Mouse (Mus musculus): ENCODE results near the gene Fcer1g. TPM values are rescaled to one million over a fixed set of nuclear protein-coding genes. Genes with fewer than 3 reads are reported as not detected.

Fcer1g gene
- 70.9 and 83.6 TPM in 2 replicates for polyA plus RNA-seq (2014; fragmentation: Nextera tagmentation; extraction: Ambion mirVana)

DNA sequence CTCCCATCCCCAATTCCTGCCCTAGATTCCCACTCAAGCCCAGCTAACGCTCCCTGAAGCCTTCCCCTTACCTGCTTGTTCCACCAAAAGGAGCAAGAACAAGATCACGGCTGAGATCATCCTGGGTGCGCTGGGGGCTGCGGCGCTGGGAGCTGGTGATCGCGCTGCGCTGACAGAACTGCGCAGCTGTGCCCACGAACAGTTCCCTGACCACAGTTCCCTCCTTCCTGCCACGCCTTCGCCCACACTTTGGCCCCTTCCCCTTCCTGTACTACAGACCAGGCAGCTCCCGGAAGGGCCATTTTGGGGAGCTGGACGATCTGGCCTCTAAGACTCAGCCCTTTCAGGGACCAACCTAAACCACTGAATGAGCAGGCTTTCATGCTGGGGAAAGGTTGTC is at the start of gene Fcer1g:
TSS of gene Fcer1g (minus strand) at position 240 of the 400 bp plus-strand sequence.
- no peak within 1 kb of the TSS; the same call in 1 of the 2 replicates for H3K9ac ChIP-seq (ENCODE audit: low read depth, low read length)
- peak within 1 kb of the TSS; percentile 12 for H3K4me2 ChIP-seq
- peak within 1 kb of the TSS; percentile 32 for H3K4me3 ChIP-seq (ENCODE audit: low read depth, low read length)
- peaks cover 42% of the 10 kb centered on the region for H3K36me3 ChIP-seq (ENCODE audit: control insufficient read depth, insufficient read depth, low read length)
- whole genome bisulfite sequencing: 50% methylated on average over 14 of the region's 14 CpGs
- H3K9me3 ChIP-seq (ENCODE audit: control insufficient read depth, low read length): no peaks in the 10 kb centered on the region
- H3K27me3 ChIP-seq (replicated peaks; ENCODE audit: control insufficient read depth, insufficient read depth, low read length): no peaks in the 10 kb centered on the region
- H3K4me1 ChIP-seq (replicated peaks; ENCODE audit: control insufficient read depth, insufficient read depth, low read length): peaks cover 32% of the 10 kb centered on the region
- H3K27ac ChIP-seq (ENCODE audit: low read depth, low read length): peak within 1 kb of the TSS; percentile 4; the same call in 1 of the 2 replicates
- ATAC-seq (replicated peaks; ENCODE audit: low FRiP score) (no peak), DNase-seq (ENCODE audit: low spot score) (no peak)

GRCm38 (mm10) chr1:171283188-171284160 is 49.3 kb upstream of the Fcer1g start:
- Histone ChIP-seq H3K27ac (ENCODE audit: low read depth, low read length) (no peak overlapping the region), H3K4me3 (ENCODE audit: low read depth, low read length) (no peak overlapping the region), H3K9ac (ENCODE audit: low read depth, low read length) (no peak overlapping the region), H3K9me3 (ENCODE audit: control insufficient read depth, low read length) (no peaks in the 10 kb centered on the region), H3K4me2 (no peak overlapping the region), H3K36me3 (ENCODE audit: control insufficient read depth, insufficient read depth, low read length) (peaks cover 18% of the 10 kb centered on the region), H3K4me1 (replicated peaks; ENCODE audit: control insufficient read depth, insufficient read depth, low read length) (peaks cover 18% of the 10 kb centered on the region), H3K27me3 (replicated peaks; ENCODE audit: control insufficient read depth, insufficient read depth, low read length) (no peaks in the 10 kb centered on the region)
- ATAC-seq (replicated peaks; ENCODE audit: low FRiP score): no peak
- DNase-seq (ENCODE audit: low spot score): no peak
- WGBS: 87% methylated on average over 18 of the region's 18 CpGs

- DNase-seq (ENCODE audit: low spot score) (peak; percentile 30), ATAC-seq (replicated peaks; ENCODE audit: low FRiP score) (no peak)
- peak overlapping the region; percentile 99 for H3K27ac ChIP-seq (ENCODE audit: low read depth, low read length)
- peak overlapping the region; percentile 69 for H3K4me2 ChIP-seq
- WGBS: 72% methylated on average over 18 of the region's 18 CpGs
- no peaks in the 10 kb centered on the region for H3K9me3 ChIP-seq (ENCODE audit: control insufficient read depth, low read length)
- peaks cover 30% of the 10 kb centered on the region for H3K36me3 ChIP-seq (ENCODE audit: control insufficient read depth, insufficient read depth, low read length)
- peaks cover 14% of the 10 kb centered on the region for H3K4me1 ChIP-seq (replicated peaks; ENCODE audit: control insufficient read depth, insufficient read depth, low read length)
- peak overlapping the region; percentile 93 for H3K9ac ChIP-seq (ENCODE audit: low read depth, low read length)
- H3K4me3 ChIP-seq (ENCODE audit: low read depth, low read length): peak overlapping the region; percentile 76
- H3K27me3 ChIP-seq (replicated peaks; ENCODE audit: control insufficient read depth, insufficient read depth, low read length): no peaks in the 10 kb centered on the region
These were observed 48.1 kb upstream of the Fcer1g start for GRCm38 (mm10) chr1:171282086-171282805.

DNA sequence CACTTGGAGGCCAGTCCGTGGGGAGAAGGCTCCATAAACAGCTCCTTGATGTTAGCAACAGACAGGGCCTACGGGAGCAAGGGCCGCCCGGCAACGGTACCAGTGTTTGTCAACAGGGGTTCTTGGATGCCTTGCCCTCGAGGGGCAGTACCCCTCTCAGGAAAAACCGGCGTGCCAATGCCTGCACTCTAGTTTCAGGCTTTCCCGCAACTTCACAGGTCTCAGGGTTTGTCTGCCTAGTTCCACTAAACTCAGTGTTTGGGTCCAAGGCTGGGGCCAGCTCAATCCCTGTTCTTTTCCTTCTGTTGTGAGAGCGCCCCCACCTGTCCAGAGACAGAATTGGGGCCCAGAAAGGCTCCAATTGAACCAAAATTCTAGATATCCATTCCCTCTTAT is 47.4 kb upstream of the Fcer1g start:
- 2% methylated on average over 10 of the region's 10 CpGs for WGBS
- Histone ChIP-seq H3K9ac (ENCODE audit: low read depth, low read length) (peak overlapping the region; percentile 93), H3K4me1 (replicated peaks; ENCODE audit: control insufficient read depth, insufficient read depth, low read length) (peaks cover 8% of the 10 kb centered on the region), H3K27ac (ENCODE audit: low read depth, low read length) (peak overlapping the region; percentile 99), H3K4me3 (ENCODE audit: low read depth, low read length) (peak overlapping the region; percentile 76), H3K4me2 (peak overlapping the region; percentile 69), H3K9me3 (ENCODE audit: control insufficient read depth, low read length) (no peaks in the 10 kb centered on the region), H3K36me3 (ENCODE audit: control insufficient read depth, insufficient read depth, low read length) (peaks cover 36% of the 10 kb centered on the region), H3K27me3 (replicated peaks; ENCODE audit: control insufficient read depth, insufficient read depth, low read length) (no peaks in the 10 kb centered on the region)
- DNase-seq (ENCODE audit: low spot score) (peak; percentile 86), ATAC-seq (replicated peaks; ENCODE audit: low FRiP score) (peak; percentile 37)

- H3K27me3 ChIP-seq (replicated peaks; ENCODE audit: control insufficient read depth, insufficient read depth, low read length): no peaks in the 10 kb centered on the region
- DNase-seq (ENCODE audit: low spot score) (peak; percentile 89), ATAC-seq (replicated peaks; ENCODE audit: low FRiP score) (peak; percentile 96)
- peaks cover 35% of the 10 kb centered on the region for H3K36me3 ChIP-seq (ENCODE audit: control insufficient read depth, insufficient read depth, low read length)
- peak within 1 kb of the TSS; percentile 99 for H3K27ac ChIP-seq (ENCODE audit: low read depth, low read length)
- peak within 1 kb of the TSS; percentile 94 for H3K9ac ChIP-seq (ENCODE audit: low read depth, low read length)
- peaks cover 6% of the 10 kb centered on the region for H3K4me1 ChIP-seq (replicated peaks; ENCODE audit: control insufficient read depth, insufficient read depth, low read length)
- no peaks in the 10 kb centered on the region for H3K9me3 ChIP-seq (ENCODE audit: control insufficient read depth, low read length)
- peak within 1 kb of the TSS; percentile 76 for H3K4me3 ChIP-seq (ENCODE audit: low read depth, low read length)
- H3K4me2 ChIP-seq: peak within 1 kb of the TSS; percentile 69
- WGBS: under 1% methylated on average over 26 of the region's 26 CpGs
These were observed 46.9 kb upstream of the Fcer1g start, which contains the start of gene Ppox for GRCm38 (mm10) chr1:171280916-171281527. TSS of gene Ppox (minus strand) at chr1:171281186.

DNA sequence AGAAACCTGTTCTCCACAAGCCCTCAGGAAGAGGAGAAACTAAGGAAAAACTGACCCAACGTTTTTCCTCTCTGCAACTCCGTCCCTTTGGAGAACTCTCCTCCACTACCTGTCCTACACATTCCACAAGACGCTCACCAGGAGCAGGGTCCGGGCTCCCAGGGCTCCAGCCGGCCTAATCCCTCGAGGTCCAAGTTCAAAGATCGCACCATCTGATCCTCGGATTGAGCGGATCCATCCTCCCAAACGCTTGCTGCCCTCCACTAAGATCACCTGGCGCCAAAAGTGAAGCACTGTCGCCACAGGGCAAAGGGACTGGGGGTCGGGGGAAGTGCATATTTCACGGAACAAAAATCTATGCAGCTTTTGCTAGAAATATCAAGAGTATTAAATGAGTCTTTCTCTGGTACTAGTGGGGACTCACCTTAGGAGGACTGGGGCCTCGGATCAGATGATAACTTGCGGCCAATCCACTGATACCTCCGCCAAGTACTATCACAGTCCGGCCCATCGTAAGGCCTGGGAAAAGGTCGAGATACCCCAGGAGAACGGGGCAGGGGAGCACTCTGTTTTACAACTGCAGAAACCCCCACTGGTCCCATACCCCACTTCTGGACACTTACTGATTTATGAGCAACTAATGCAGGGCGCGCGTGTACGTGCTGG is 46.2 kb upstream of the Fcer1g start:
- Histone ChIP-seq H3K4me1 (replicated peaks; ENCODE audit: control insufficient read depth, insufficient read depth, low read length) (peaks cover 6% of the 10 kb centered on the region; the same call in 1 of the 2 replicates), H3K27me3 (replicated peaks; ENCODE audit: control insufficient read depth, insufficient read depth, low read length) (no peaks in the 10 kb centered on the region), H3K4me2 (peak overlapping the region; percentile 63), H3K4me3 (ENCODE audit: low read depth, low read length) (peak overlapping the region; percentile 76), H3K9ac (ENCODE audit: low read depth, low read length) (peak overlapping the region; percentile 94), H3K27ac (ENCODE audit: low read depth, low read length) (peak overlapping the region; percentile 99), H3K36me3 (ENCODE audit: control insufficient read depth, insufficient read depth, low read length) (peaks cover 35% of the 10 kb centered on the region), H3K9me3 (ENCODE audit: control insufficient read depth, low read length) (no peaks in the 10 kb centered on the region)
- peak; percentile 53 for ATAC-seq (replicated peaks; ENCODE audit: low FRiP score)
- no peak for DNase-seq (ENCODE audit: low spot score)
- WGBS: 1% methylated on average over 25 of the region's 25 CpGs

DNA sequence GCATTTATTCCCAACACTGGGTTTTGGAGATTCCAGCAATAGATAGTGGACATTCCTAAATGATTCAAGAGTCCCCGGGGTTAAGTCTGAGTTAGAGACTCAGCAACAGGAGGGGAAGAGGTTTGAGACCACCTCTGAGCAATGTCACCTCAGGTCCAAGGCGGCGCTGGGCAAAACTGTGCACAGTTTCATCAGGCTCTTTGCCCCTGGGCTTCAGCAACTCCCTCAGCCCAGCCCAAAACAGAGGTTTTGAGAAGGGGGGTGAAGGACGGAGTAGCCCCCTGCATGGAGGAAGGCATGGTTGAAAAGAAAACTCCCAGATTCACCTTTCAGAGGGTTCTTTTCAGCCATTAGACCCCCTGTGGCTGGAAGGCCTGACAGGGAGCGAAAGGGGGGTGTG is 45.6 kb upstream of the Fcer1g start:
- peak overlapping the region; percentile 94 for H3K9ac ChIP-seq (ENCODE audit: low read depth, low read length)
- peak overlapping the region; percentile 99 for H3K27ac ChIP-seq (ENCODE audit: low read depth, low read length)
- peak overlapping the region; percentile 63 for H3K4me2 ChIP-seq
- ATAC-seq (replicated peaks; ENCODE audit: low FRiP score) (no peak), DNase-seq (ENCODE audit: low spot score) (peak; percentile 29)
- no peaks in the 10 kb centered on the region for H3K27me3 ChIP-seq (replicated peaks; ENCODE audit: control insufficient read depth, insufficient read depth, low read length)
- H3K9me3 ChIP-seq (ENCODE audit: control insufficient read depth, low read length): no peaks in the 10 kb centered on the region
- peak overlapping the region; percentile 76 for H3K4me3 ChIP-seq (ENCODE audit: low read depth, low read length)
- H3K36me3 ChIP-seq (ENCODE audit: control insufficient read depth, insufficient read depth, low read length): peaks cover 36% of the 10 kb centered on the region
- 56% methylated on average over 5 of the region's 5 CpGs for WGBS
- peaks cover 6% of the 10 kb centered on the region; the same call in 1 of the 2 replicates for H3K4me1 ChIP-seq (replicated peaks; ENCODE audit: control insufficient read depth, insufficient read depth, low read length)

Measured in liver, embryonic 11.5 days (tissue).